Mouse (Mus musculus) limb, embryonic 11.5 days (tissue): ENCODE measurements around the gene Nfe2l1. TPM values are rescaled to one million over a fixed set of nuclear protein-coding genes. Genes with fewer than 3 reads are reported as not detected.

ENCODE experiments used
- ATAC-seq: fragments of 200-750 bp; cut with Nextera tagmentation; 2 replicates; pipeline ENCODE4 v1.8.0; 2017; ENCODE audit warnings: low read depth; ENCODE audit not compliant: insufficient number of reproducible peaks, low FRiP score, low TSS enrichment
- DNase-seq: peaks from one replicate; pipeline ENCODE4 v3.0.0-alpha.2; 2015; ENCODE audit warnings: low spot score
- H3K27ac ChIP-seq: fragments of 300-500 bp; sonication (generic); replicated peaks from 2 replicates; pipeline ENCODE4 v1.5.1; 2014; ENCODE audit warnings: low read depth, mild to moderate bottlenecking, low read length
- H3K27me3 ChIP-seq: fragments of 300-500 bp; sonication (generic); 2 replicates; pipeline ENCODE4 v1.6.1; 2014; ENCODE audit warnings: mild to moderate bottlenecking, low read length, mixed read lengths; ENCODE audit not compliant: control insufficient read depth, insufficient read depth
- H3K36me3 ChIP-seq: fragments of 300-500 bp; sonication (generic); 2 replicates; pipeline ENCODE4 v1.6.1; 2014; ENCODE audit warnings: mild to moderate bottlenecking, low read length, moderate library complexity, mixed read lengths; ENCODE audit not compliant: control insufficient read depth, insufficient read depth
- H3K4me1 ChIP-seq: fragments of 300-500 bp; sonication (generic); 2 replicates; pipeline ENCODE4 v1.6.1; 2014; ENCODE audit warnings: low read length, mixed read lengths; ENCODE audit not compliant: control insufficient read depth, insufficient read depth
- H3K4me2 ChIP-seq: fragments of 300-500 bp; sonication (generic); 2 replicates; pipeline ENCODE4 v1.6.1; 2014; ENCODE audit warnings: low read depth, mild to moderate bottlenecking, moderate library complexity; ENCODE audit not compliant: severe bottlenecking
- H3K4me3 ChIP-seq: fragments of 300-500 bp; sonication (generic); 2 replicates; pipeline ENCODE4 v1.5.1; 2014; ENCODE audit warnings: low read depth, low read length
- H3K9ac ChIP-seq: fragments of 300-500 bp; sonication (generic); 2 replicates; pipeline ENCODE4 v1.6.1; 2014; ENCODE audit warnings: mild to moderate bottlenecking, low read length
- H3K9me3 ChIP-seq: fragments of 300-500 bp; sonication (generic); 2 replicates; pipeline ENCODE4 v1.6.1; 2016; ENCODE audit warnings: low read length; ENCODE audit not compliant: control insufficient read depth
- WGBS: fragments of 180-500 bp; shearing (Covaris S2); extraction: QIAGEN DNeasy Blood & Tissue Kit; methylation state at CpG from one replicate; pipeline ENCODE4 v1.1.7; 2014; 5-methylcytosine and 5-hydroxymethylcytosine counted together
- polyA plus RNA-seq: library from polyadenylated mRNA; unstranded; fragments of >200 nt; fragmentation: Nextera tagmentation; extraction: Ambion mirVana; gene quantifications from 2 replicates; pipeline ENCODE4 v1.2.1, GENCODE M21; 2014

Nfe2l1 gene
- polyA plus RNA-seq, result 30.1 and 33.7 TPM in 2 replicates

DNA sequence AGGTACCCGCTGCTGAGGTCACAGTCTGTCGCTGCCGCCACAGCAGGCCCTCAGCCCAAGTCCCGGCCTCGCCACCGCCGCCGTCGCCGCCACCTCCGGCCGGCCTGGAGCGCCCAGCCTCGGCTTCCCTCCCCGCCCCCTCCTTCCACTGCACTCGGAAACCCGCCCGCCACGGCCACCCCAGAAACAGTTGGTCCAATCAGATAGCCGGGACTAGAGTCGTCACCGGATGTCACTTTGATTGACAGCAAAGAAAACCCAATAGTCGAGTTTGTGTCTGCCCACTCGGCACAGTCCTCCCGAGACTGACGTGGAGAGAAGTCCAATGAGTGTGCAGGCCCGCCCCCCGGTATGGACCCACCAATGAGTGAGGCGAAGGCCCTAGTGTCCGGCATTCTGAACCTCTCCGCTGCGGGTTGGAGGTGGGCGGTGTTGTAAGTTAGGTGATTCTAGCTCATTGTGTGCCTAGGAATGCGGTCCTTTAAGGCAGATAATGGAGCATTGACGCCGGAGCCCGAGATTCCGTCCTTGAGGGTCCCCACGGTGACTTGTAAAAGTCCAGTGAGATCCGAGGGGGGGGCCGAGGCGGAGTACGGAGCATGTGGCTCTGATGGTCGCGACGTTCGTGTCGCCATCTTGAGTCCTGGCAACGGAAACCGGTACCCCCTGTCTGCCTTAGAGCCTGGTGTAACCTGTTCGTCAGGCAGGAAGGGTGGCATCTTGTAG is at the start of gene Nfe2l1:
Gene Nfe2l1 (minus strand): TSS at position 156 of the 726 bp plus-strand sequence.
- peak; percentile 99 for ATAC-seq
- Histone ChIP-seq H3K4me2 (peak within 1 kb of the TSS; percentile 77), H3K27ac (peak within 1 kb of the TSS; percentile 90), H3K9ac (peak within 1 kb of the TSS; percentile 89), H3K36me3 (no peaks in the 10 kb centered on the region; the same call in 1 of the 2 replicates), H3K4me1 (peaks cover 15% of the 10 kb centered on the region), H3K27me3 (no peaks in the 10 kb centered on the region), H3K9me3 (no peaks in the 10 kb centered on the region), H3K4me3 (peak within 1 kb of the TSS; percentile 77)
- under 1% methylated on average over 51 of the region's 51 CpGs for WGBS
- DNase-seq, result peak; percentile 96

GRCm38 (mm10) chr11:96879359-96879758 is 49.6 kb upstream of the Nfe2l1 start:
- Histone ChIP-seq H3K27me3 (no peaks in the 10 kb centered on the region), H3K4me1 (peaks cover 13% of the 10 kb centered on the region), H3K27ac (no peak overlapping the region), H3K4me2 (no peak overlapping the region), H3K36me3 (no peaks in the 10 kb centered on the region), H3K9ac (no peak overlapping the region), H3K9me3 (no peaks in the 10 kb centered on the region), H3K4me3 (no peak overlapping the region)
- 53% methylated on average over 7 of the region's 7 CpGs for WGBS
- ATAC-seq, result no peak
- no peak for DNase-seq

DNA sequence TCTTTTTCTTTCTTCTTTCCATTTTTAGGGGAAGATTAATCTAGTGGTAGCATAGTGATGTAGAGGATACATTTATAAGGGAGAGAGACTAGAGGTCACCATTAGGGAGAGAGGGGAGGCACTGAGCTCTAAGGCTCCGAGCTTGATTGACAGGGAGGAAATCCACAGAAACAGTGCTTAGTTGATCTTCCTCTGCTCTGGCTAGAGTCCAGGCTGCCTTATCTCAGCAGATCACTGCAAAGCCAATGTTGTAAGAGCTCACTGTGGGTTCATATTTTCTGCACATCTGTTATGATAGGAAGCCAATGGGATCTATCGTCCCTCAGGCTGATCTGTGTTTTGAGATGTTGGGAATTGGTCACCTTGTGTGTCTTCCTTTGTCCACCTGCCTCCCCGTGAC is 48.9 kb upstream of the Nfe2l1 start:
- Histone ChIP-seq H3K9me3 (no peaks in the 10 kb centered on the region), H3K9ac (no peak overlapping the region), H3K4me3 (no peak overlapping the region), H3K4me1 (peaks cover 17% of the 10 kb centered on the region), H3K4me2 (no peak overlapping the region), H3K36me3 (no peaks in the 10 kb centered on the region), H3K27me3 (no peaks in the 10 kb centered on the region), H3K27ac (no peak overlapping the region)
- ATAC-seq, result no peak
- DNase-seq, result no peak
- WGBS, result 80% methylated on average over 3 of the region's 3 CpGs

DNA sequence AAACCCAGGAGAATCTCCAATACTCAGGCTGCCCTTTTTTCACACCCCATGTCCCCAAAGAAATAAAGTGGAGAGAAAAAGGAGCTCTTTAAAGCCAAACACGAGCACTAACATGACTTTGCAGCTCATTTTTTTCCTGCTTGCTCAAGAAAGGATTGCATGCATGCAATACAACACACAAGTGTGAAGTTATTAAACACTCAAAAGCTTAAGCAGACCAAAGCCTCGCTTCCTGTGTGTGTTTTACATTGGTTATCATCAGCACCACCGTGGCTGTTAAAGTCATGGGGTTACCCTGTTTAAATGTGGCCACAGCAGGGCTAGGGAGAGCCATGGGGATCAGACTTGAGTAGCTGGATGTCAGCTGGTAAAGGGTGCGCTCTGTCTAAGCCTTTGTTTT is 47.3 kb upstream of the Nfe2l1 start:
- H3K27me3 ChIP-seq, result no peaks in the 10 kb centered on the region
- no peak overlapping the region for H3K9ac ChIP-seq
- ATAC-seq, result no peak
- peaks cover 29% of the 10 kb centered on the region for H3K4me1 ChIP-seq
- no peak overlapping the region for H3K4me3 ChIP-seq
- WGBS, result 38% methylated on average over 4 of the region's 4 CpGs
- no peaks in the 10 kb centered on the region for H3K36me3 ChIP-seq
- no peak overlapping the region for H3K27ac ChIP-seq
- H3K4me2 ChIP-seq, result no peak overlapping the region
- DNase-seq, result no peak
- H3K9me3 ChIP-seq, result no peaks in the 10 kb centered on the region

DNA sequence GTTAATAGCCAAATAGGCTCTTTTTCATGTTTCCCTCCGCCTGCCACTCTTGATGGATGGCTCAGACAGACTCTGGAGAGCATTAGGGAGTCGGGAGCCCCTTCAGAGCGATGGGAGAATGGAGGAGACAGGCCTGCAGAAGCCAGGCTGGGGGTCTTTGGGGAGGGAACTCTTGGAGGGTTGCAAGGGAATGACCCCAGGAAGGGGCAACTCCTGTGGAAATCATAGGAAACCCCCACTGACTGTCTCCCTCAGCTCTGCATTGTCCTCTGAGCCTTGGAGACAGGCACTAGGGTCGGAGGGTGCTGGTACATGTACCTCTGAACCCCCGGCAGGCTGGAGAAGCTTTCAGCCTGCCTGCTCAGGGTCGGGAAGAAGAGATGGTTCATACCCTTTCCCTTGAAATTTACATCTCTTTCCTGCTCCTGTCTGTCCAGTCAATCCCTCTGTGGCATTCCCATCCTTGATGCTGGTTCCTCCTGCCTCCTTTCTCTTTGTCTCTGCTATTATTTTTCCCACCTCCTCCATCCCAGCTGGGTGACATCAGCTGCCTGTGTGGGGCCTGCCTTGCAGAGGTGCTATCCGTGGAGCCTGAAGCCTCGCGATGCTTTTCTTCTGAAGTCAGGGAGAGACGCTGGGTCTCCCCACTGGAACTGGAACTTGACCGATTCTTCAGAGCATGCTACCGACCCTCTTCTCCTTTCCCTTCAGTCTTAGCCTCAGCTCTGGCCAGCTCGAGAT is 46.7 kb upstream of the Nfe2l1 start:
- peak; percentile 58 for DNase-seq
- Histone ChIP-seq H3K36me3 (no peaks in the 10 kb centered on the region), H3K4me3 (peak overlapping the region; percentile 16), H3K27me3 (no peaks in the 10 kb centered on the region), H3K9ac (no peak overlapping the region), H3K4me1 (peaks cover 29% of the 10 kb centered on the region), H3K4me2 (peak overlapping the region; percentile 65), H3K9me3 (no peaks in the 10 kb centered on the region), H3K27ac (no peak overlapping the region; the same call in 1 of the 2 replicates)
- ATAC-seq, result no peak
- 5% methylated on average over 13 of the region's 13 CpGs for WGBS

GRCm38 (mm10) chr11:96875745-96876144 is 46.0 kb upstream of the Nfe2l1 start:
- DNase-seq, result peak; percentile 85
- H3K27ac ChIP-seq, result no peak overlapping the region; the same call in 1 of the 2 replicates
- no peaks in the 10 kb centered on the region for H3K9me3 ChIP-seq
- H3K4me2 ChIP-seq, result peak overlapping the region; percentile 65
- H3K9ac ChIP-seq, result no peak overlapping the region
- peak; percentile 78; the same call in 1 of the 2 replicates for ATAC-seq
- WGBS, result 0% methylated on average over 35 of the region's 35 CpGs
- H3K4me1 ChIP-seq, result peaks cover 29% of the 10 kb centered on the region
- peak overlapping the region; percentile 16 for H3K4me3 ChIP-seq
- H3K36me3 ChIP-seq, result no peaks in the 10 kb centered on the region
- no peaks in the 10 kb centered on the region for H3K27me3 ChIP-seq

GRCm38 (mm10) chr11:96875270-96875669 is 45.5 kb upstream of the Nfe2l1 start:
- DNase-seq, result no peak
- Histone ChIP-seq H3K9ac (no peak overlapping the region), H3K4me2 (peak overlapping the region; percentile 65), H3K9me3 (no peaks in the 10 kb centered on the region), H3K27me3 (no peaks in the 10 kb centered on the region), H3K36me3 (no peaks in the 10 kb centered on the region), H3K27ac (no peak overlapping the region; the same call in 1 of the 2 replicates), H3K4me3 (peak overlapping the region; percentile 16), H3K4me1 (peaks cover 29% of the 10 kb centered on the region)
- no peak for ATAC-seq
- 11% methylated on average over 4 of the region's 4 CpGs for WGBS

DNA sequence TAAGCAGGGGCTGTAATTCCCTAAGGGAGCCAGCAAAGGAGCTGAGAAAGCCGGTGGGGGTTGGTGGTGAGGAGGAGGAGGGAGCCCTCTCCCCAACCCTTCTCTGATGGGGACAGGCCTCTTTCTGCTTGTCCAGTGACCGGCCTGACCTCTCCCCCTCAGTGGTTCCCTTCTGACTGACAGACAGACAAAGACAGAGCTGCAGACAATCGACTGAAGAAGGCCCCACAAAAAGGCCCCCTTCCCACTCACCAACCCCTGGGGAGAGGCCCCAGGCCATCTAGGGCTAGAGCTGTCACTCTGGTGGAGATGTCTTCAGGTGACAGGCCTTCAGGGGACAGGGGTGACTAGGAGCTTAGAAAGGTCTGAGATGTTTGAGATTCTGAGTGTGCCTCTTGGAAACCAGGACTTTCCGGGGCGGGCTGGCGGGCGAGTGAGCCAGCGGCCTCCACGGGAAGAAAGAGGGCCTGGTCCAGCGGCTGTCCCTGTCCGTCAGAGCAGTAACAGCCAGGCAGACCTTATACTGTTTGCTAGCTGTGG is 43.9 kb upstream of the Nfe2l1 start:
- H3K27me3 ChIP-seq, result no peaks in the 10 kb centered on the region
- H3K4me2 ChIP-seq, result no peak overlapping the region
- H3K9me3 ChIP-seq, result no peaks in the 10 kb centered on the region
- no peaks in the 10 kb centered on the region for H3K36me3 ChIP-seq
- 0 out of 2 replicates have a peak overlapping the region, but pooled peaks have one; percentile 3 for H3K27ac ChIP-seq
- H3K4me1 ChIP-seq, result peaks cover 29% of the 10 kb centered on the region
- ATAC-seq (no peak), DNase-seq (peak; percentile 51)
- peak overlapping the region; percentile 12; the same call in 1 of the 2 replicates for H3K9ac ChIP-seq
- no peak overlapping the region for H3K4me3 ChIP-seq
- WGBS, result 18% methylated on average over 11 of the region's 11 CpGs
